Mouse (Mus musculus) granulocyte monocyte progenitor cell, adult 5-6 weeks (primary cell): ENCODE measurements around the gene Syt15. TPM values are rescaled to one million over a fixed set of nuclear protein-coding genes. Genes with fewer than 3 reads are reported as not detected.
"Not testable (repeated sequence)": the region's sequence is repeated elsewhere in the genome, so short reads cannot be mapped to it uniquely, and the experiment has no call there.

ENCODE experiments used
- ATAC-seq: replicated peaks from 2 replicates; pipeline ENCODE4 v1.8.0; 2016; ENCODE audit warnings: mild to moderate bottlenecking, moderate TSS enrichment, inconsistent platforms; ENCODE audit not compliant: poor library complexity, severe bottlenecking
- total RNA-seq, 2 experiments: library from RNA; stranded (forward) in 1 of 2; stranded (reverse) in 1 of 2; fragments of 200-712, 200-1000 nt in 1 of 2; fragments of >200 nt in 1 of 2; fragmentation: Nextera tagmentation in 1 of 2; gene quantifications; 2 replicates each; pipeline ENCODE4 v1.2.3; 2014 to 2017

The Syt15 gene
- total RNA-seq, 2 experiments from 2014 or later, result not detected

- no peak for ATAC-seq
These were observed 7.2 kb downstream of the Syt15 start for GRCm38 (mm10) chr14:34226566-34226965.

GRCm38 (mm10) chr14:34227981-34228380 lies 8.6 kb downstream of the Syt15 start:
- ATAC-seq, result no peak

GRCm38 (mm10) chr14:34228830-34229506 lies 9.6 kb downstream of the Syt15 start:
- ATAC-seq, result no peak

GRCm38 (mm10) chr14:34232340-34232739 lies 12.9 kb downstream of the Syt15 start:
- no peak for ATAC-seq

- no peak for ATAC-seq
These were observed 13.7 kb downstream of the Syt15 start for GRCm38 (mm10) chr14:34232866-34233680.

- no peak for ATAC-seq
These were observed 14.5 kb downstream of the Syt15 start for GRCm38 (mm10) chr14:34233846-34234245.

- peak; percentile 99 for ATAC-seq
These were observed 15.4 kb downstream of the Syt15 start for GRCm38 (mm10) chr14:34234630-34235380.

- ATAC-seq, result no peak
These were observed 20.9 kb downstream of the Syt15 start for GRCm38 (mm10) chr14:34240263-34240662.

GRCm38 (mm10) chr14:34240676-34241075 lies 21.3 kb downstream of the Syt15 start:
- no peak for ATAC-seq

GRCm38 (mm10) chr14:34252470-34253145 lies 33.2 kb downstream of the Syt15 start:
- no peak for ATAC-seq

GRCm38 (mm10) chr14:34253261-34253660 lies 33.9 kb downstream of the Syt15 start:
- ATAC-seq, result no peak

GRCm38 (mm10) chr14:34258525-34258924 lies 39.1 kb downstream of the Syt15 start:
- not testable (repeated sequence) for ATAC-seq

GRCm38 (mm10) chr14:34268046-34268445 lies 48.7 kb downstream of the Syt15 start:
- no peak for ATAC-seq

- peak; percentile 40; the same call in 1 of the 2 replicates for ATAC-seq
These were observed 53.9 kb downstream of the Syt15 start for GRCm38 (mm10) chr14:34273280-34273679.

GRCm38 (mm10) chr14:34274141-34274540 lies 54.7 kb downstream of the Syt15 start:
- no peak for ATAC-seq

GRCm38 (mm10) chr14:34275225-34275624 lies 55.8 kb downstream of the Syt15 start:
- ATAC-seq, result no peak

GRCm38 (mm10) chr14:34279726-34280125 lies 60.3 kb downstream of the Syt15 start:
- ATAC-seq, result no peak
